Mouse (Mus musculus) mouse embryonic stem cell (cell line): ENCODE data around the gene Serpind1.

Experiments
- in situ Hi-C, 2 experiments: fragments of 300-500 bp; cut with MboI; formaldehyde crosslinking; loops; 1 replicate in 1 of 2; 3 replicates in 1 of 2; pipeline ENCODE4 v1.14.3; 2019 to 2020; ENCODE audit warnings: low sequenced_read_pairs in 2 of 2, low pct_unique_long_range_greater_than_20kb in 1 of 2, mixed read lengths in 1 of 2; ENCODE audit not compliant: unreplicated experiment in 1 of 2

Serpind1 gene

DNA sequence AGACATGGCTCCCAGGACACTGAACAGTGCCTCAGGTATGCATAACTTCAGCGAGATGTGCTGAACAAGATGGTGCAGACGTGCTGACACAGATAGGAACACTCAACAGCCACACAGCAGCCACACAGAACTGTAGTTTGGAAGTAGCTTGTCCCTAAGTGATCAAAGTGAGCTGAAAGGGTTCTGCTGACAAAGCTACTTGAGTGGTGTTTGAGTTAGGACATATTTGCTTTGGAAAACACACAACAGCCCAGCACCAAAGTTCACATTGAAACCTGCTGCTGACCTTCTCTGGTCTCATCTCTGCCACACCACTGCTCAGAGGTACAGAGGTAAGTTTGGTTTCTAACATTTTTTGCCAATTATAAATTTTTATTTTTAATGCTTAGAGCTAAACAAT is at the start of gene Serpind1:
Serpind1 (plus strand) TSS at position 256 of the 400 bp plus-strand sequence.
- in situ Hi-C loops: no loop called here

DNA sequence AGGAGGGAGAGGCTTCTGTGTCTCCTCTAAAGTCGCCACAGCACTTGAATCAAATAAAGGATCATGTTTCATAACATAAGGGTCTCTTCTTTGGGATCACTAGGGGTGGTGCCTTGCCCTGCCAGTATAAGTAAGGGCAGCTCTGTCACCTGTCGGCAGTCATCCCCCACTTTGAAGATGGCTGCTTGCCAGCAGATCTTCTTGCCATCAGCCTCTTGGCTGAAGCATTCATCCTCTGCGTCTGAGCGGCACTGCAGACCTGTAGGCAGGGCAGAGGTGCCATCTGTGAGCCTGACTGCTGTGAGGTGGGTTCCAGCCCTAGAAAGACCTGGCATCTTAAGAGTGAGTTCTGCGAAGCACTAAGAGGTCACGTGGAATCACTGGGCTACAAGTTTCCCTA is 48.0 kb upstream of the Serpind1 start:
- in situ Hi-C loops: loop anchor here (5.0 kb wide), 2 partner anchors 81 to 201 kb away; partner anchors contain the start of gene Ube2l3 (in 2 of the 2)

DNA sequence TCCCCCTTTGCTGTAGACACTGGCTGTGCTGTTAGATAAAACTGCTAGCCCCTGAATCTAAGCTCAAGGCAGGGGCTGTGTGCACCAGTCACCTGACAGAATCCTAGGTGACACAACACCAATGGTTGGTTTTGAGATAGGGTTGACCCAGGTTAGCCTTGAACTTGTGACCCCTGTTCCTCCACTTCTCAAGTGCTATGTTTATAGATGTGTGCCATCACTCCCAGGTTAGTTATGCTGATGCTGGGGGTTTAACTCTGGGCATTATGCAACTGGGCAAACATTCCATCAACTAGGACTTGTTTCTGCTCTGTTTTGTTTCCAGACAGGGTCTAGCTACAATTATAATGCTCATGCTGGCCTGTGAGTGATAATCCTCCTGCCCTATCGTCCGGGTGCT is 44.1 kb upstream of the Serpind1 start:
- in situ Hi-C loops: no loop called here

DNA sequence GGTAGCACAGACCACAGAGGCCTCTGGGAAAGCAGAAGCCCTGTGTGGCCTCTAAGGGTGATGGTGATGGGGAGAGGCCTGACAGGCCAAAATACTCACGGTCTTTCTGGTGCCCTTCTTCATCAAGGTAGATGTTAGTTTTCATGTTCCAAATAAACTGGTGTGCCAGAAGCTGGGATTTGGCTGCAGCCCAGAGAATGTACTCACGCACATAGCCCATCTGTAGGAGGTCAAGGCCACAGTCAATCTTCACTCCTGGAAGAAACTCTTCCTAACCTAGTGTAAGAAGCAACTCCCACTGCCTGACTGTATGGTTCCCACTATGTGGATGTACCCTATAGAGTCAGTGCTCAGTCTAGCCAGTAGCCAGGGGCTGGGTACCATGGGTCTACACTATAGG is 40.2 kb upstream of the Serpind1 start:
- in situ Hi-C loops: no loop called here

DNA sequence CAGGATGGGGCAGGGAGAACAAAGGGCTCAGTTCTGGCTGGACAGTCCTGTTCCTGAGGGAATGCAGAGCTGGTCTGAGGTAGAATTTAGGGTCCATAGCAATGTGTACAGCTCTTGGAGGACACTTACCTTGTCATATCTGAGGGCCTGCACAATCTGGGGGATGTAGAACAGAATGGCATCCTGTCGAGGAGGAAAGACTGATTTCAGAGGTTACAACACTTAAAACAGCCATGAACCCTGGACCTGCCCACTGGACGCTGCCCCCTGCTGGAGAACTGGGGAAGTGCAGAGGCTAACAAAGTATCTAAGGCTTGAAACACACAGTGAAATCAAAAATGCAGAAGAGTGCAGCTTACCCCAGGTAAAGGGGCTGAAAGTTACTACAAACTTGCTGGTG is 38.4 kb upstream of the Serpind1 start:
- in situ Hi-C loops: no loop called here

DNA sequence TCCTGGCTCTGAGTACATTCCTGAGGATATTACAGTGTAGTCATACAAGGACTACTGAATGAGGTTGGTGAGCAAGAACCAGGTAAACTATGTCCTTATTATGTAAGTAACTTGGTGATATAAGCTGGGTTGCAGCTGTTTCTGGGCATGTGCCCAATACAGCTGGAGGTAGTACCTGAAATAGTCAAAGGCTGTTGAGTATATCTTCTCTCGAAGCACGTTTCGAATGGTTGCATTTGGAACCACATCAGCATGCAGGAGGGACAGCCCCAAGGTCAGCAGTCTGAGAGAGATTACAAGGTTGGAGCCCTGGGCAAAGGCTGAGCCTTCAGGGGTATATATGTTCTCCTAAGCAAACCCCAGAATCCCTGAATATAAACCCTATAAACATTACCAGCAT is 30.4 kb upstream of the Serpind1 start:
- in situ Hi-C loops: no loop called here

DNA sequence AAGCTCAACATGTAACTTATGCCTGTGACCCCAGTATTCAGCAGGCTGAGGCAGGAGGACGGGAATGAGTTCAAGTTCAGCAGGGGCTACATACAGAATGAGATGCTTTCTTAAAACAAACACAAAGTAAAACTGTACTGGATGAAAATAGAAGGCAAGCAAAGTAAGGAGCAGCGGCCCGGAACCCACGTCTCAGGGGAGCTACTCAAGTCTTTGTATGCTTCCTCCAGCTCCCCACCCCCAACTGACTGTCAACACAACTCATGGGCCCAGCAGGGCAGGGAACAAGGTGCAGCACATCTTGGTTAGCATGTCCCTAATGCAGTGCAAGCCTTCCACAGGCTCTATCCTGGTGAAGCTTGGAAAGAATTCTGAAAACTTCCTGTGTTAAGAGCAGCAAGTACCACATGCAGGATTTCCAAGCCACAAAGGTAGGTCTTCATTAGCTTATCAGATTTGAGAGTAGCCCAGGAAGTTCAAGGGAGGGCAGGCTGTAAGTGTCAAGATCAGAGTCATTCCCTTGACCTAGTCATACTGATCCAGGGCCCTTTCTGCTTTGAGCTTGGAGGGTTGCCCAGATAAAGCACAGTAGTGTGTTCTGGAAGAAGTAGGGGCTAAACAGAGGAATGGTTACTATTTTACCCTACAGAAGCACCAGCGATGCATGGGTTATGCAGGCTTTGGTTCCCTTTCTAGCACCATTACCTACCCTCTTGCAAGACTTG is 27.5 kb upstream of the Serpind1 start:
- in situ Hi-C loops: no loop called here

DNA sequence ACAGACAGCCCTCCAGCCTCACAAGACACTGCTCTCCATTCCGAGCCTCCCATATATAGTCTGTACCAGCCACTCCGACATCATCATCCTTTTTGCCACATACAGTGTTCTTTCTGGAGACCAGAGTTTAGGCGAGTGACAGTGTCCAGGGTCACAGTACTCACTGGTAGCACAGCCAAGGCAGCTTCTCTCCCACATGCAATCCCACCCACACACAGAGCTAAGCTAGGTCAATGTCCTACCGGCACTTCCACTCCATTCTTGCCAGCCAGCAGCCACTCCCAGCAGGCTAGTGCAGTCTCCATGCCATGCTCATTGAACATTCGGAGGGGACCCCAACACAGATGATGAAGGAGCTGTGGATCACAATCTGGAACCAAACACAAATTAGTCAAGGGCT is 23.7 kb upstream of the Serpind1 start:
- in situ Hi-C loops: no loop called here

DNA sequence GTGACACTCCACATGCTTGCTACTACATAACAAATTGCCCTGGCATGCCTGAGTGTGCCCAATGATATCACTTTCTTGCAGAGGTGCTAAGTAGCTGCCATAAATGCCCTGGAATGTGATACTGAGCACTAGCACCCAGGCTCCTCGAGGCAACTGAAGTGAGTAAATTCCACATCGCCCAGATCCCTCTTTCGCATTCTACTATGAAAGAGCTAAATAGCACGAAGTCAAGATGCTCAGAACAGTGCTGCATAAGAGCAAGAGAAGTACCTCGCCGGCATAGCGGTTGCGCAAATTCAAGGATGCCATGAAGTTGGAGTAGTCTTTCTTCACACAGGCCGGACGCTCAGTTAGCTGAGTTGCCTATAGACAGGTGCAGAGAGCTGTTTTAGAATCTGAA is 22.1 kb upstream of the Serpind1 start:
- in situ Hi-C loops: no loop called here

DNA sequence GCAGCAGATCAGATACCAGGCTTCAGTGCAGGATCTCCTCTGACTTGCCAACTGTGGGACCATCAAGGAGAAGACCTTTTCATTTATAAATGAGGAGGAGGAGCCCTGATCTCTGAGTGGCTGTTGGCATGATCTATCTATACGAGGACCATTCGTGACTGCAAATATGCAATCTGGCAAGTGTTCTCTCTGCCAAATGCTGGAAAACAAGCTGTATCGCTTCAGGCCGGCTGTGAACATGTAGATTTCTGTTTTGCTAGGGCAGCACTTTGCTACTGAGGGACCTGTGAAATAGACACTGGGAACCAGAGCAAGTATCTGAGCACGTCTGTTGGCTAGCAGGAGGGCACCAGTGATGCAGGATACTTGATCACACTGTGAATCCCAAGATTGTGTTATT is 18.6 kb upstream of the Serpind1 start:
- in situ Hi-C loops: no loop called here

DNA sequence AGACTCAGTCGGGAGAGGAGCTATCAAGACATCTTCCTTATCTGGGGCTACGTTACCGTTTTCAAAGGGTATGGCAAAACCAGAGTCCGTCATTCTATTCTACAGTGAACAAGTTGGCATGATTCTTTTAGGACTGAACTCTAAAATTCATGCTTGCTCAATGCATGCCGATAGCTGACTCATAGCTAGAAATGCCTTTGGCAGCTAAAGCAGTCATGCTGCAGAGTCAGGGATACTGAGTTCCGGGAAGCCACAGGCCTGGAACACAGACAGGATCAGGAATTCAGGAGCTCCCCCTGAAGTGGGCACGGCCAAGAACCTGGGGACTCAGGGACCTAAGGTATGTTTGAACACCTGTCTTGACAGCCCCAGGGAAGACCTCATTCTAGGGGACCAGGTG is 14.6 kb upstream of the Serpind1 start:
- in situ Hi-C loops: no loop called here

DNA sequence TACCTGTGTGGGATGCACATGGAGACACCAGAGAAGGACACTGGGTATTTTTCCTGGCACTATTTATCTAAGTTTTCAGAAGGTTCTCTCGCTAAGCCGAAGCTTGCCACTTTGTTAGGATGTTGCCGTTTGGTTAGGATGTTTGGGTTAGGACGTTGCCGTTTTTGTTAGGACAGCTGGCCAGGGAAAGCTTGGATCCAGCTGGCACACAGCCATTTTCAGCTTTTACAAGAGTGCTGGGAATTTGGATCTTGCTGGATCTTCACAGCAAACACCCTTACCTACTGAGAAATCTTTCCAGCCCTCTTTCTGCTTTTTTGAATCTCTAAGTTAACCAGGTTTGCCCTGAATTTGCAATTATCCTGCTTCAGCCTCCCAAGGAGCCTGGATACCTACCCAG is 9.7 kb upstream of the Serpind1 start:
- in situ Hi-C loops: no loop called here

DNA sequence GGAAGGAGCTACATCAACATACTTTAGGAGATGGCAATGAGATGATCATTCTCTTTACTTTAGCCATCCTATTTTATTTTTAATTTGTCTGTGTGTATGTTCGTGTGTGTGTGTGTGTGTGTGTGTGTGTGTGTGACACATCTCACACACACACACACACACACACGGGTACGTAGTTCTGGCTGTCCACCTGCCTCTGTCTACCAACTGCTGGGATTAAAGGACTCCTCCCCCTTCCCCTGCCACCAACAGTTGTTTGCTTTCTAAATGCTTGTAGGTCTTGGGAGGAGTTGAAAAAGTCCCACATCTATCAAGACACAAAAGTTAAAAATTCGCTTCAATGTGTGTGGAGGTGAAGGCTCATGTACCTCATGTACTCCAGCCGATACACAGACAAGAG is 6.4 kb upstream of the Serpind1 start:
- in situ Hi-C loops: no loop called here

DNA sequence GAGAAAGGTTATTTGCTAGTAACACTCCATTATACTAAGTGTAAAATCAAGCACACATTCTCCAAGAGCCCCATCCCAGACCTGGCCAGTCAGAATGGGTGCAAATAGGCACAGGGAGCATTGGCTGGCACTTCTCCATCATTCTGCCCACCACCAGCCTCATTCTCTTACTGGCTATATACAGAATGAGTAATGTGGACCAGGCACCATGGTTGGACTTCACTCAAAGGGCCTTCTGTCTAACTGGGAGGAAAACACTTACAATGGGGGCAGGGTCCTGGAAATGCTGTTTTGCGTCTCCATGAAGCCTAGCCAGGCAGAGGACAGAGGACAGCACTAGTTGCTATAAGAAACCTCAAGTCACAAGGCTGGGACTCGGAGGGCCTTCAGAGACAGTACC is 5.1 kb upstream of the Serpind1 start:
- in situ Hi-C loops: no loop called here

DNA sequence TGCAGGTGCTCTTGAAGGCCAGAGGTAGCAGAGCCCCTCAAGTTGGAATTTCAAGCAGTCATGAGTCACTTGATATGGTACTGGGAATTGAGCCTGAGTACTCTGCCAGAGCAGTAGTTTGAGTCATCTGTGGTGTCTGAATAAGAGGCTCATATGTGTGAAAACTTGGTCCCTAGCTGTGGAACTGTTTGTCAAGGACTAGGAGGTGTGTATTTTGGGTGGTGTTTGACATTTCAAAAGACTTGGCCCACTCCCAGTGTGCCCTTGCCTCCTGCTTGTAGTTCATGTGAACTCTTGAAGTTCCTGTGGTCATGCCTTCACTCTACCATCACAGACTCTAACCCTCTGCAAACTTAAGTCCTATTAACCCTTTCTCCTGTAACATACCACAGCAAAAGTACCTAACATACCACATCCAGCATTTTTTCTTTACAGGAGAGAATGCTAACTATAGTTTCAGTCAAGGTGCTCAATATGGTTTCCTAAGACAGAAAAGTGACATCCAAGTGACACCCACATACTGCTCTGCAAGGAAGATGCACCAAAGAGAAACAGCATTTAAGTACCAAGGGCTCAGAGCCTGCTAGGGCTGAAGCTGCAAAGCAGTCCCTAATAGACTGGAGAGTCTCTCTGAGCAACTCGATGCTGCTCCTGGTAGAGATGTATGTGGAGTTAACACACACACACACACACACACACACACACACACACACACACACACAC is 1.2 kb upstream of the Serpind1 start:
- in situ Hi-C loops: no loop called here

DNA sequence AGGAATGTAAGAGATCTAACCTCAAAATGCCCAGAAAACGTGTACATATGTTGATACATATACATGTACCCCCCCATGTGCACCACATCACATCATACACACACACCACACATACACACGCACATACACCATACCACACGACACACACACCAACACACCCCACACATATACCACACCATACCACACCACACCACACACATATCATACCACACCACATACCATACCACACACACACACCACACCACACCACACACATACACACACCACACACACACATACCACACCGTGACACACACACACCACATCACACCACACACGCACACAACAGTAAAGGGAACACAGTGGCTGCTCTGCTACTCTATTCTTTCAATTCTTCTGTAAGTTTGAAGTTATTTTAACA is 684 bp downstream of the Serpind1 start:
- in situ Hi-C loops: no loop called here

DNA sequence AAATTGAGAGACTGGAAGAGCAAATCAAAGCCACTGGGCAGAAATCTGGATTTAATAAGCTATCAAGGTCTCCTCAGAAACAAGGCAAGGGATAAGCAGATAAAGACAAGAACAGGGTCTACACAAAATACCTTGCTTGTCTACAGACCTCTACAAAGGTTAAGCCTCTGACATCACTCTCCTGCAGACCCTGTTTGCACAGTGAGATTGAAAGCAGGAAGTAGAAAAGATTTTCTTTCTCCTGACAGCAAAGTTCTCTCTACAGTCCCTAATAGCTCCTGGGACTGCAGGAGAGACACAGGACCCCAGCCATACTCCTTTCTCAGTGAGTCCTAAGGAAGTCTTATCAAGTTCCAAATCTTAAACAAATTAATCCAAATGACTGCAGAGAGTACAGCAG is 3.4 kb downstream of the Serpind1 start:
- in situ Hi-C loops: no loop called here

DNA sequence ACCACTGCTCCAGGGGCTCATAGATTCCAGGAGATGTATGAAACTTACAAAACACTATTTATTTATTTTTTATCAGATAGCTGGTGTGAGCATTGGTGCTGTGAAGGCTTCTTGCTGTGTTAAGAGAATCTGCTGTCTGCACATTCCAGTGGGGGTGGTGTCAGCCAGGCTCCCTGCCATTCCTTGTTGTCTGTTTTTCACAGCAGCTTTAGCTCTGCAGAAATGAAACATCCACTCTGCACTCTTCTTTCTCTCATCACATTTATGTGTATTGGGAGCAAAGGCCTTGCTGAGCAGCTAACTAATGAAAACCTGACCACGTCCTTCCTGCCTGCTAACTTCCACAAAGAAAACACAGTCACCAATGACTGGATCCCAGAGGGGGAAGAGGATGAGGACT is 4.9 kb downstream of the Serpind1 start:
- in situ Hi-C loops: no loop called here

DNA sequence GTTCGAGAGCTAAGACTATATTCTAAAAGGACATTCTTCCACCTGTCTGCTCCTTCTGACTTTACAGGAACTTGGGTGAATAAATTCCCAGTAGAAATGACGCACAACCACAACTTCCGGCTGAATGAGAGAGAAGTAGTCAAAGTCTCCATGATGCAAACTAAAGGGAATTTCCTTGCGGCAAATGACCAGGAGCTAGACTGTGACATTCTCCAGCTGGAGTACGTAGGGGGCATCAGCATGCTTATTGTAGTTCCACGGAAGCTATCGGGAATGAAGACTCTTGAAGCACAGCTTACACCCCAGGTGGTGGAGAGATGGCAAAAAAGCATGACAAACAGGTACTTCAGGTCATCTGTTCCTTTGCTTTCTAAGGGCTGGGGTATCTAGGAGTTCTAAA is 8.5 kb downstream of the Serpind1 start:
- in situ Hi-C loops: no loop called here

DNA sequence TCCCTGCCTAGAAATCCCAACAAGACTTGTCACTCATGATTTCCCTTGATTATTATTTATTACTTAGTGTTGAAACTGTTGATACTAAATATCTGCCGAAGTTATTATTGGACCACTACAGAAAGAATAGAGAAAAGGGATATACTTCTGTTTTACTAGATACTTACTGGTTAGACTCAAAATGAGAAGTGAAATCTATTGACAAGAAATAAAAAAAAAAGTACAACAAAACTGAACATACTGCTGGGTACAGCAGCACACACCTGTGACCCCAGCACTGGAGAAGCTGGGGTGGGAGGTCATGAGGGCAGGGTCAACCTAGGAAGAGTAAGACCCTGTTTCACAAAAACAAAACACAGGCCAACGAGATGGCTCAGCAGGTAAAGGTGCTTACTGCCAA is 9.5 kb downstream of the Serpind1 start:
- in situ Hi-C loops: no loop called here
